Mouse (Mus musculus) intestine, postnatal 0 days (tissue): ENCODE data around the gene Ccl17. TPM values are rescaled to one million over a fixed set of nuclear protein-coding genes. Genes with fewer than 3 reads are reported as not detected.
A peak's percentile ranks its signal among the peaks of the same experiment; 100 is the strongest.

Experiments used
- ATAC-seq: fragments of 200-750 bp; cut with Nextera tagmentation; 2 replicates; pipeline ENCODE4 v1.8.0; 2017; ENCODE audit warnings: mild to moderate bottlenecking, moderate TSS enrichment, moderate library complexity
- H3K27ac ChIP-seq: fragments of 300-500 bp; sonication (generic); 2 replicates; pipeline ENCODE4 v1.5.1; 2014; ENCODE audit warnings: mild to moderate bottlenecking, low read depth, low read length, moderate library complexity
- H3K27me3 ChIP-seq: fragments of 300-500 bp; sonication (generic); replicated peaks from 2 replicates; pipeline ENCODE4 v1.6.1; 2014; ENCODE audit warnings: low read length, mixed read lengths; ENCODE audit not compliant: control insufficient read depth, insufficient read depth
- H3K36me3 ChIP-seq: fragments of 300-500 bp; sonication (generic); 2 replicates; pipeline ENCODE4 v1.6.1; 2014; ENCODE audit warnings: mild to moderate bottlenecking, moderate library complexity; ENCODE audit not compliant: control insufficient read depth, insufficient read depth
- H3K4me1 ChIP-seq: fragments of 300-500 bp; sonication (generic); replicated peaks from 2 replicates; pipeline ENCODE4 v1.6.1; 2014; ENCODE audit warnings: antibody characterized with exemption, low read length, mixed read lengths; ENCODE audit not compliant: control insufficient read depth, insufficient read depth
- H3K4me2 ChIP-seq: fragments of 300-500 bp; sonication (generic); replicated peaks from 2 replicates; pipeline ENCODE4 v1.6.1; 2014; ENCODE audit warnings: low read depth, mild to moderate bottlenecking, moderate library complexity
- H3K4me3 ChIP-seq: fragments of 300-500 bp; sonication (generic); 2 replicates; pipeline ENCODE4 v1.5.1; 2014; ENCODE audit warnings: low read depth, low read length
- H3K9ac ChIP-seq: fragments of 300-500 bp; sonication (generic); 2 replicates; pipeline ENCODE4 v1.6.1; 2014; ENCODE audit warnings: mild to moderate bottlenecking, low read depth, low read length
- H3K9me3 ChIP-seq: fragments of 300-500 bp; sonication (generic); 2 replicates; pipeline ENCODE4 v1.6.1; 2016; ENCODE audit warnings: mixed run types; ENCODE audit not compliant: control insufficient read depth
- CTCF ChIP-seq: sonication (generic); IDR thresholded peaks from 2 replicates; pipeline ENCODE4 v1.5.1; 2016; ENCODE audit warnings: low read depth, mild to moderate bottlenecking, control low read depth, antibody characterized with exemption, moderate library complexity
- WGBS: fragments of 180-500 bp; shearing (Covaris S2); extraction: QIAGEN DNeasy Blood & Tissue Kit; methylation state at CpG from one replicate; pipeline ENCODE4 v1.1.7; 2014; 5-methylcytosine and 5-hydroxymethylcytosine counted together
- polyA plus RNA-seq: library from polyadenylated mRNA; unstranded; fragments of >200 nt; fragmentation: Nextera tagmentation; extraction: Ambion mirVana; gene quantifications from 2 replicates; pipeline ENCODE4 v1.2.1, GENCODE M21; 2015

Ccl17 gene
- polyA plus RNA-seq, 1 experiment from 2014 or later = 1.3 TPM

GRCm38 (mm10) chr8:94857011-94857345 is 46.7 kb downstream of the Ccl17 start:
- Histone ChIP-seq H3K4me1 (no peaks in the 10 kb centered on the region), H3K27ac (no peak overlapping the region), H3K4me3 (no peak overlapping the region), H3K9me3 (no peaks in the 10 kb centered on the region), H3K36me3 (peaks cover 44% of the 10 kb centered on the region), H3K9ac (no peak overlapping the region), H3K27me3 (no peaks in the 10 kb centered on the region), H3K4me2 (peak overlapping the region; percentile 79)
- ATAC-seq = 0 out of 2 replicates have a peak, but pooled peaks have one; percentile 5
- TF ChIP-seq CTCF = no peak
- 23% methylated on average over 5 of the region's 5 CpGs for WGBS

- peak within 1 kb of the TSS; percentile 66 for H3K27ac ChIP-seq
- TF ChIP-seq CTCF = peak; percentile 94
- WGBS = under 1% methylated on average over 68 of the region's 68 CpGs
- peak within 1 kb of the TSS; percentile 91 for H3K9ac ChIP-seq
- no peaks in the 10 kb centered on the region for H3K9me3 ChIP-seq
- H3K4me3 ChIP-seq = peak within 1 kb of the TSS; percentile 93
- peak; percentile 67 for ATAC-seq
- peaks cover 44% of the 10 kb centered on the region for H3K36me3 ChIP-seq
- H3K27me3 ChIP-seq = no peaks in the 10 kb centered on the region
- peak within 1 kb of the TSS; percentile 79 for H3K4me2 ChIP-seq
- H3K4me1 ChIP-seq = no peaks in the 10 kb centered on the region
These were observed 47.3 kb downstream of the Ccl17 start, which contains the start of gene Polr2c for GRCm38 (mm10) chr8:94857346-94858173. Gene Polr2c, plus strand, starts transcription at chr8:94857450.

GRCm38 (mm10) chr8:94861352-94861910 is 51.2 kb downstream of the Ccl17 start:
- 74% methylated on average over 8 of the region's 8 CpGs for WGBS
- Histone ChIP-seq H3K9me3 (no peaks in the 10 kb centered on the region), H3K4me3 (no peak overlapping the region), H3K4me2 (no peak overlapping the region), H3K27me3 (no peaks in the 10 kb centered on the region), H3K27ac (no peak overlapping the region), H3K4me1 (no peaks in the 10 kb centered on the region), H3K9ac (no peak overlapping the region), H3K36me3 (peaks cover 49% of the 10 kb centered on the region)
- peak; percentile 91 for TF ChIP-seq CTCF
- 0 out of 2 replicates have a peak, but pooled peaks have one; percentile 46 for ATAC-seq

Other genes with a start within 250 kb of the Ccl17 start
- 17.5 and 19.1 TPM in 2 replicates for gene Rspry1, start 208.5 kb upstream of the Ccl17 start, polyA plus RNA-seq
- gene Fam192a, start 208.5 kb upstream of the Ccl17 start, polyA plus RNA-seq = 44.5 and 57.0 TPM in 2 replicates
- gene Arl2bp, start 143.9 kb upstream of the Ccl17 start, polyA plus RNA-seq = 78.3 and 79.0 TPM in 2 replicates
- 25.3 and 26.3 TPM in 2 replicates for gene Pllp, start 114.2 kb upstream of the Ccl17 start, polyA plus RNA-seq
- gene Ccl22, start 64.9 kb upstream of the Ccl17 start, polyA plus RNA-seq = 0.05 TPM in 1 of 2 replicates, not detected in the other
- gene Cx3cl1, start 38.4 kb upstream of the Ccl17 start, polyA plus RNA-seq = 91.8 and 95.5 TPM in 2 replicates
- 79.4 and 80.7 TPM in 2 replicates for gene Coq9, start 27.9 kb downstream of the Ccl17 start, polyA plus RNA-seq
- 88.1 and 95.1 TPM in 2 replicates for gene Ciapin1, start 27.9 kb downstream of the Ccl17 start, polyA plus RNA-seq
- 70.4 and 75.1 TPM in 2 replicates for gene Polr2c, start 47.0 kb downstream of the Ccl17 start, polyA plus RNA-seq
- 51.0 and 52.1 TPM in 2 replicates for gene Dok4, start 65.9 kb downstream of the Ccl17 start, polyA plus RNA-seq
- 7.2 and 7.7 TPM in 2 replicates for gene Ccdc102a, start 107.6 kb downstream of the Ccl17 start, polyA plus RNA-seq
- gene Adgrg5, start 113.2 kb downstream of the Ccl17 start, polyA plus RNA-seq = 1.3 and 1.5 TPM in 2 replicates
- gene Adgrg1, start 164.3 kb downstream of the Ccl17 start, polyA plus RNA-seq = 22.3 and 22.7 TPM in 2 replicates
- 4.2 and 4.7 TPM in 2 replicates for gene Adgrg3, start 207.2 kb downstream of the Ccl17 start, polyA plus RNA-seq
- gene Drc7, start 244.7 kb downstream of the Ccl17 start, polyA plus RNA-seq = not detected in 2 replicates